In the genomic region with DNA sequence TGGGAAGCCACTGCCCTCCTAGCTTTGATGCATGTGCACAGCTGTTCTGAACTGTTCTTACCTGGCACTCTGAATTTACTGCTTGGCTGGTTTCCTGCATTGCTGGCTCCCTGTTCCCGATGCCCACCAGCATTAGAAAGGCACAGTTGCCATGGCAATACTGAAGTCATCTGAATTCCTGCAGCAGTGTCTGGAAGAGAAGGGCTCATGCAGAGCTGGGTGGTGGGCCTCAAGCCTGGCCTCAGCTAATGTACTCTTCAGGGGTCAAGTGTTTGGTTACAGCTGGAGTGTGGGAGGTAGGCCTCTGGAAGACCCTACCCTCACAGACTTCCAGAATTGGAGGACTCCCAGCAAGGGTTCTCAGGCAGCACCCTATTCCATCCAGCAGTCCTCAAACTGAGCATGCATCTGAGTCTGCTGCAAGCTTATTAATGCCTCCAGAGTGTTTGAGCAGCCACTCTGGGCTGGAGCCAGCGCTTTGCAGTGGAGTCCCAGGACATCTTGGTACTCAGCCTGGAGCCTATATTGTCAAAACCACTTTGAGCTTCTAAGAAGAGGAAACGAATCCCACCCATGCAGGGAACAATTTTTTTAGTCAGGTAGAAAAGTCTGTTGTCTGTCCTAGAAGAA, we compare ENCODE assay signal across 12 mouse cellular contexts. TPM values are rescaled to one million over a fixed set of nuclear protein-coding genes. Genes with fewer than 3 reads are reported as not detected.
DNase-seq lines count a peak whose midpoint lies in the region; ATAC-seq and TF ChIP-seq lines count a peak whose summit lies in the region.
"Had no signal": no experiment of that assay in that cellular context is flagged by ENCODE, and none has a peak within 500 bp of the region (broad histone marks: within the 10 kb centered on the region; RNA-seq: fewer than 3 reads in every experiment).

No protein-coding gene starts in this region.

- no peaks in the 10 kb centered on the region for H3K9me3 ChIP-seq in intestine, embryonic 14.5 days (ENCODE audit: control insufficient read depth, low read length)
- H3K9me3 ChIP-seq in intestine, postnatal 0 days (ENCODE audit: control insufficient read depth): no peaks in the 10 kb centered on the region
- no peaks in the 10 kb centered on the region for H3K9me3 ChIP-seq in neural tube, embryonic 11.5 days (ENCODE audit: control insufficient read depth, low read length)
- H3K9me3 ChIP-seq in midbrain, embryonic 10.5 days (replicated peaks): no peaks in the 10 kb centered on the region
- H3K9me3 ChIP-seq in stomach, embryonic 16.5 days (replicated peaks; ENCODE audit: control insufficient read depth, low read length): no peaks in the 10 kb centered on the region

- H3K27ac ChIP-seq in intestine, embryonic 14.5 days (ENCODE audit: low read depth): peak overlapping the region; percentile 78
- no peak overlapping the region for H3K27ac ChIP-seq in intestine, postnatal 0 days (ENCODE audit: low read depth, low read length)
- H3K27ac ChIP-seq in neural tube, embryonic 11.5 days (ENCODE audit: low read depth, low read length): no peak overlapping the region
- peak overlapping the region; percentile 66 for H3K27ac ChIP-seq in midbrain, embryonic 10.5 days (replicated peaks)
- peak overlapping the region; percentile 36 for H3K27ac ChIP-seq in stomach, embryonic 16.5 days (ENCODE audit: low read length)
- H3K27ac ChIP-seq: macrophage had no signal

- ATAC-seq in intestine, embryonic 14.5 days (replicated peaks; ENCODE audit: low FRiP score, low TSS enrichment, low read depth): no peak
- ATAC-seq in intestine, postnatal 0 days: no peak
- ATAC-seq in neural tube, embryonic 11.5 days (ENCODE audit: insufficient read depth, low FRiP score, low TSS enrichment): peak; percentile 45; the same call in 1 of the 2 replicates
- ATAC-seq in stomach, embryonic 16.5 days (ENCODE audit: insufficient read depth, low FRiP score): no peak
- ATAC-seq in granulocyte monocyte progenitor cell, adult 5-6 weeks (replicated peaks; ENCODE audit: poor library complexity, severe bottlenecking): no peak

- no peak overlapping the region for H3K9ac ChIP-seq in intestine, embryonic 14.5 days (ENCODE audit: low read length)
- no peak overlapping the region for H3K9ac ChIP-seq in intestine, postnatal 0 days (ENCODE audit: low read depth, low read length)
- no peak overlapping the region for H3K9ac ChIP-seq in neural tube, embryonic 11.5 days (ENCODE audit: low read length)
- peak overlapping the region; percentile 23 for H3K9ac ChIP-seq in stomach, embryonic 16.5 days (ENCODE audit: low read length)

- peaks cover 81% of the 10 kb centered on the region for H3K4me1 ChIP-seq in intestine, embryonic 14.5 days (replicated peaks; ENCODE audit: control insufficient read depth, insufficient read depth, low read length)
- H3K4me1 ChIP-seq in intestine, postnatal 0 days (replicated peaks; ENCODE audit: control insufficient read depth, insufficient read depth, low read length): peaks cover 28% of the 10 kb centered on the region
- peaks cover 21% of the 10 kb centered on the region for H3K4me1 ChIP-seq in neural tube, embryonic 11.5 days (ENCODE audit: control insufficient read depth, insufficient read depth, low read length)
- H3K4me1 ChIP-seq in midbrain, embryonic 10.5 days: peaks cover 82% of the 10 kb centered on the region
- H3K4me1 ChIP-seq in stomach, embryonic 16.5 days (ENCODE audit: control insufficient read depth, insufficient read depth, low read length): peaks cover 86% of the 10 kb centered on the region

- no peak overlapping the region for H3K4me2 ChIP-seq in intestine, embryonic 14.5 days (ENCODE audit: low read length)
- H3K4me2 ChIP-seq in intestine, postnatal 0 days (replicated peaks; ENCODE audit: low read depth): no peak overlapping the region
- H3K4me2 ChIP-seq in neural tube, embryonic 11.5 days (ENCODE audit: low read depth): no peak overlapping the region
- H3K4me2 ChIP-seq in stomach, embryonic 16.5 days (ENCODE audit: low read depth, low read length): no peak overlapping the region

- H3K4me3 ChIP-seq in intestine, embryonic 14.5 days (ENCODE audit: low read depth, low read length): no peak overlapping the region
- no peak overlapping the region for H3K4me3 ChIP-seq in intestine, postnatal 0 days (ENCODE audit: low read depth, low read length)
- no peak overlapping the region for H3K4me3 ChIP-seq in neural tube, embryonic 11.5 days (ENCODE audit: low read depth, low read length)
- no peak overlapping the region for H3K4me3 ChIP-seq in midbrain, embryonic 10.5 days
- no peak overlapping the region for H3K4me3 ChIP-seq in stomach, embryonic 16.5 days (replicated peaks; ENCODE audit: low read length)

- H3K27me3 ChIP-seq in intestine, embryonic 14.5 days (replicated peaks; ENCODE audit: control insufficient read depth, insufficient read depth, low read length): no peaks in the 10 kb centered on the region
- no peaks in the 10 kb centered on the region for H3K27me3 ChIP-seq in intestine, postnatal 0 days (replicated peaks; ENCODE audit: control insufficient read depth, insufficient read depth, low read length)
- H3K27me3 ChIP-seq in neural tube, embryonic 11.5 days (ENCODE audit: control insufficient read depth, insufficient read depth, low read length): no peaks in the 10 kb centered on the region
- H3K27me3 ChIP-seq in midbrain, embryonic 10.5 days (ENCODE audit: low read depth, poor library complexity, severe bottlenecking): no peaks in the 10 kb centered on the region; the same call in 1 of the 2 replicates
- H3K27me3 ChIP-seq in stomach, embryonic 16.5 days (ENCODE audit: control insufficient read depth, insufficient read depth, low read length): no peaks in the 10 kb centered on the region

- DNase-seq in intestine, embryonic 14.5 days (ENCODE audit: low spot score): no peak
- no peak for DNase-seq in neural tube, embryonic 11.5 days (ENCODE audit: low spot score)
- no peak for DNase-seq in neural tube, embryonic 10.5 days (ENCODE audit: extremely low spot score, low spot score)
- DNase-seq in midbrain, embryonic 10.5 days (ENCODE audit: low spot score): no peak
- no peak for DNase-seq in cerebellum, adult 9-10 months
- DNase-seq: adrenal gland, adult 8-10 months; cerebellum, postnatal 14 days; thymus, adult 18-20 months had no signal

- TF ChIP-seq CTCF in intestine, postnatal 0 days (IDR thresholded peaks at IDR 0.05; ENCODE audit: low read depth): no peak

- no peaks in the 10 kb centered on the region for H3K36me3 ChIP-seq in intestine, embryonic 14.5 days (ENCODE audit: control insufficient read depth, insufficient read depth, low read length)
- no peaks in the 10 kb centered on the region for H3K36me3 ChIP-seq in intestine, postnatal 0 days (ENCODE audit: control insufficient read depth, insufficient read depth)
- no peaks in the 10 kb centered on the region for H3K36me3 ChIP-seq in neural tube, embryonic 11.5 days (ENCODE audit: control insufficient read depth, insufficient read depth, low read length)
- no peaks in the 10 kb centered on the region for H3K36me3 ChIP-seq in midbrain, embryonic 10.5 days
- no peaks in the 10 kb centered on the region for H3K36me3 ChIP-seq in stomach, embryonic 16.5 days (ENCODE audit: control insufficient read depth, insufficient read depth, low read length)

- 53% methylated on average over 3 of the region's 3 CpGs for WGBS in intestine, embryonic 14.5 days
- WGBS in intestine, postnatal 0 days: 46% methylated on average over 3 of the region's 3 CpGs
- WGBS in neural tube, embryonic 11.5 days: 56% methylated on average over 3 of the region's 3 CpGs
- WGBS in midbrain, embryonic 10.5 days: 48% methylated on average over 3 of the region's 3 CpGs
- WGBS in stomach, embryonic 16.5 days: 44% methylated on average over 3 of the region's 3 CpGs

RNA-seq across cellular contexts. Expression of gene Dnmt3a, which starts 22.5 kb away (rescaled TPM):
- 63.4 and 69.3 TPM in 2 replicates for polyA plus RNA-seq in intestine, embryonic 14.5 days (2014; fragmentation: Nextera tagmentation; extraction: Ambion mirVana)
- polyA plus RNA-seq in intestine, postnatal 0 days (2015; fragmentation: Nextera tagmentation; extraction: Ambion mirVana): 33.9 and 42.2 TPM in 2 replicates
- 88.6 and 102 TPM in 2 replicates for polyA plus RNA-seq in neural tube, embryonic 11.5 days (2014; fragmentation: Nextera tagmentation; extraction: Ambion mirVana)
- 92.2 and 115 TPM in 2 replicates for polyA plus RNA-seq in midbrain, embryonic 10.5 days (2016; fragmentation: Nextera tagmentation; extraction: Ambion mirVana)
- 49.6 and 60.4 TPM in 2 replicates for polyA plus RNA-seq in stomach, embryonic 16.5 days (2015; fragmentation: Nextera tagmentation; extraction: Ambion mirVana)
- total RNA-seq in granulocyte monocyte progenitor cell, adult 5-6 weeks (2014; fragmentation: Nextera tagmentation): 20.2 and 33.6 TPM in 2 replicates
- 21.7 and 22.9 TPM in 2 replicates for total RNA-seq in granulocyte monocyte progenitor cell, adult 5-6 weeks (2017)

Comparison
In these comparisons a context has a peak if more than half of its experiments do, and no peak if none do; other contexts are left out.
1. H3K27ac ChIP-seq: peak in intestine, embryonic 14.5 days (single experiment), midbrain, embryonic 10.5 days (single experiment) and stomach, embryonic 16.5 days (single experiment); none in intestine, postnatal 0 days (single experiment) and neural tube, embryonic 11.5 days (single experiment).